Mouse (Mus musculus): ENCODE measurements at regions not wholly inside any gene's neighbourhood (a gene's known extent, or its start where the extent isn't known, plus 50 kb on each side); places are given as distances from the start of the nearest gene placed in this dataset.

DNA sequence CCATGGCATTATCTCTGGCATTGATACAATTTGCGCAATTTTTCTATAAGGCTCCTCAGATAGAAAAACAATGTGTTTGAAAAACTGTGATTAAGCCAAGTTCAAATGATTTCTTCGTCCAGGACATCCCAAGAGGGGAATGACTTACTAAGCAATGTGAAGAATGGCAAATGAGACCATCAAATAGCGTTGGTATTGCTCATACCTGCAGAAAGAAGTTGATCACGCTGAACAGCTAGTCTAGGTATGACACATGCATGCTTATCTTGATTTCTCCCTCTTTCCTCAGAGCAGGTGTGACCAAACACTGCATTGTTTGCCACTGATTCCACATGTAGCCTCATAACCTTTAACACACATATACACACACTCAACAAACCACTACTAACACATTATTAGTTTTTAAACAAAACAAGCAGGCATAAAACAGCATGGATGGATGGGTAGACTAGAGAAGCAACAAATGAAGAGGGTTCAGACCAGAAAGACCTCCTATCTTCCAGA, 89.1 kb upstream of the Slc44a1 start:
- DNase-seq (ENCODE audit: low read depth, low spot score): no peak
- TF ChIP-seq SIN3A (IDR thresholded peaks at IDR 0.05; ENCODE audit: low read length) (no peak), GATA1 (IDR thresholded peaks at IDR 0.05; ENCODE audit: low read depth, low read length) (no peak), ELF1 (IDR thresholded peaks at IDR 0.05; ENCODE audit: low read depth, low read length) (no peak), BHLHE40 (IDR thresholded peaks at IDR 0.05; ENCODE audit: borderline replicate concordance, low read depth, low read length) (no peak), EP300 (IDR thresholded peaks at IDR 0.05; ENCODE audit: low read depth in 1 of 2, low read length in 2 of 2) (no peak), NELFE (IDR thresholded peaks at IDR 0.05; ENCODE audit: low read depth, low read length) (no peak)

DNA sequence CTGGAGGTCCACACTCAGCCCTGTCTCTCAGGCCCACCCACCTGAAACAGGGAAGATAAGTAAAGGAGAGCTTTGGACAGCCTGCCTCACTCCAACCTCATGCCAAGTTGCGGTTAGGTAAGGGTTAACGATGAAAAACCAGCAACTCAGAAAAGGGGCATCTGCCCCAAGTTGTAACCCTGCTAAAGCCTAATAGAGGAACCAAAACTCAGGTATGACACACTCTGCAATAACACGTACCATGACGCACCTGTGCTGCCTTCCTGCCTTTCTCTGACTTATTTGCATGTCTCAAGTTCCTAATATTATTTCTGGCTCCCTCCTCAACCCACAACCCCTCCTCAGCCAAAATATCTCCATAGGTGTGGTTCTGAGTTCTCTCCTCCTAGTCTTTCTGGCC, 94.9 kb upstream of the Slc44a1 start:
- Histone ChIP-seq H3K27ac (ENCODE audit: control insufficient read depth, low read depth, low read length) (no peak overlapping the region), H3K4me1 (ENCODE audit: control insufficient read depth in 1 of 2, insufficient read depth in 2 of 2, low read length in 2 of 2) (peaks cover 0 to 5% of the 10 kb centered on the region in 2 experiments; a peak in 1 of 4 replicates), H3K9ac (ENCODE audit: control insufficient read depth, low read depth, low read length, poor library complexity, severe bottlenecking) (no peak overlapping the region), H3K27me3 (ENCODE audit: control insufficient read depth in 1 of 2, insufficient read depth in 2 of 2, low read length in 2 of 2) (no peaks in the 10 kb centered on the region), H3K9me3 (replicated peaks; ENCODE audit: insufficient read depth, low read length) (no peaks in the 10 kb centered on the region), H3K4me3 (ENCODE audit: control insufficient read depth in 1 of 2, insufficient read depth in 1 of 2, low read depth in 2 of 2, low read length in 2 of 2) (no peak overlapping the region), H3K36me3 (ENCODE audit: control insufficient read depth in 1 of 2, insufficient read depth in 2 of 2, low read length in 2 of 2) (no peaks in the 10 kb centered on the region; a peak in 1 of 4 replicates), H3K79me2 (ENCODE audit: control insufficient read depth, insufficient read depth, low read length, poor library complexity) (no peaks in the 10 kb centered on the region)
- no peak for DNase-seq (ENCODE audit: low read depth, low spot score)
- TF ChIP-seq GATA1 (IDR thresholded peaks at IDR 0.05; ENCODE audit: low read depth, low read length): no peak
- no peak for TF ChIP-seq TAL1 (IDR thresholded peaks at IDR 0.05; ENCODE audit: low read length)
- no peak for TF ChIP-seq CHD2 (IDR thresholded peaks at IDR 0.05; ENCODE audit: low read length)

More for the DNA sequence above, 89.1 kb upstream of the Slc44a1 start:
- Histone ChIP-seq H3K4me3 (ENCODE audit: control insufficient read depth in 1 of 2, insufficient read depth in 1 of 2, low read depth in 2 of 2, low read length in 2 of 2) (no peak overlapping the region), H3K27ac (ENCODE audit: control insufficient read depth, low read depth, low read length) (no peak overlapping the region), H3K9me3 (replicated peaks; ENCODE audit: insufficient read depth, low read length) (no peaks in the 10 kb centered on the region), H3K4me1 (ENCODE audit: control insufficient read depth in 1 of 2, insufficient read depth in 2 of 2, low read length in 2 of 2) (peaks cover 0 to 10% of the 10 kb centered on the region in 2 experiments; a peak in 2 of 4 replicates), H3K9ac (ENCODE audit: control insufficient read depth, low read depth, low read length, poor library complexity, severe bottlenecking) (no peak overlapping the region), H3K79me2 (ENCODE audit: control insufficient read depth, insufficient read depth, low read length, poor library complexity) (no peaks in the 10 kb centered on the region), H3K27me3 (ENCODE audit: control insufficient read depth in 1 of 2, insufficient read depth in 2 of 2, low read length in 2 of 2) (no peaks in the 10 kb centered on the region), H3K36me3 (ENCODE audit: control insufficient read depth in 1 of 2, insufficient read depth in 2 of 2, low read length in 2 of 2) (peaks cover 0 to 3% of the 10 kb centered on the region in 2 experiments; a peak in 2 of 4 replicates)

DNA sequence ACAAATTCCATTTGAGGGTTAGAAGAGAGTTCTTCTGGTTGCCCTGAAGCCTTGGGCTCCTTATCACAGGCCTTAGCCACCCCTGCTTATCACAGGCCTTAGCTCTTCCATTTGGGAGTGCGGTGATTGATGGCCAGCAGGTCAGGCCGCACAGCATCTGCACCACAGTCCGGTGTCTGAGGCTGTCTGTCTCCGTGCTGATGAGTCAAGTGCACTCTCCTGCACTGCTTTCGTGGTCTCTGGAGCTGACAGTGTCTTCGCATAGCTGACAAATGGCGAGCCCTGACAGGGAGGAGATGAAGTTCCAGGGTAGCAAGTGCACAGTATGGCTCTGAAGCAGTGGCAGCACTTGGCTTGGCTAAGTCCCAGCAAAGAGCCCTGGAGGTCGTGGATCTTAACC, 95.7 kb upstream of the Slc44a1 start:
- DNase-seq (ENCODE audit: low read depth, low spot score): no peak
- Histone ChIP-seq H3K36me3 (ENCODE audit: control insufficient read depth in 1 of 2, insufficient read depth in 2 of 2, low read length in 2 of 2) (no peaks in the 10 kb centered on the region), H3K27me3 (ENCODE audit: control insufficient read depth in 1 of 2, insufficient read depth in 2 of 2, low read length in 2 of 2) (no peaks in the 10 kb centered on the region), H3K9me3 (replicated peaks; ENCODE audit: insufficient read depth, low read length) (no peaks in the 10 kb centered on the region), H3K4me1 (ENCODE audit: control insufficient read depth in 1 of 2, insufficient read depth in 2 of 2, low read length in 2 of 2) (0 out of 4 replicates have a peak, but pooled peaks cover 0 to under 1% of the 10 kb centered on the region in 2 experiments), H3K27ac (ENCODE audit: control insufficient read depth, low read depth, low read length) (no peak overlapping the region), H3K79me2 (ENCODE audit: control insufficient read depth, insufficient read depth, low read length, poor library complexity) (no peaks in the 10 kb centered on the region), H3K9ac (ENCODE audit: control insufficient read depth, low read depth, low read length, poor library complexity, severe bottlenecking) (no peak overlapping the region), H3K4me3 (ENCODE audit: control insufficient read depth in 1 of 2, insufficient read depth in 1 of 2, low read depth in 2 of 2, low read length in 2 of 2) (no peak overlapping the region)
- no peak for TF ChIP-seq MYC (IDR thresholded peaks at IDR 0.05; ENCODE audit: low read depth, low read length)
- no peak for TF ChIP-seq GABPA (IDR thresholded peaks at IDR 0.05; ENCODE audit: low read depth, low read length)
- TF ChIP-seq ELF1 (IDR thresholded peaks at IDR 0.05; ENCODE audit: low read depth, low read length): no peak
- TF ChIP-seq TBP (IDR thresholded peaks at IDR 0.05; ENCODE audit: low read depth, low read length): no peak
- TF ChIP-seq USF1 (IDR thresholded peaks at IDR 0.05; ENCODE audit: low read depth, low read length): no peak
- TF ChIP-seq JUND (IDR thresholded peaks at IDR 0.05; ENCODE audit: low read depth, low read length): no peak
- TF ChIP-seq RAD21 (IDR thresholded peaks at IDR 0.05; ENCODE audit: low read depth, low read length): no peak
- TF ChIP-seq POLR2A (IDR thresholded peaks at IDR 0.05; ENCODE audit: control insufficient read depth in 1 of 2, insufficient read depth in 1 of 2, low read depth in 1 of 2, low read length in 2 of 2, poor library complexity in 1 of 2): no peak
- TF ChIP-seq GATA1 (IDR thresholded peaks at IDR 0.05; ENCODE audit: low read depth, low read length): no peak
- TF ChIP-seq MEF2A (IDR thresholded peaks at IDR 0.05; ENCODE audit: extremely low read depth, insufficient replicate concordance, low read depth, low read length, poor library complexity, severe bottlenecking): no peak
- TF ChIP-seq ZKSCAN1 (IDR thresholded peaks at IDR 0.05; ENCODE audit: low read depth, low read length): no peak
- no peak for TF ChIP-seq POLR2AphosphoS2 (IDR thresholded peaks at IDR 0.05; ENCODE audit: low read length)
- no peak for TF ChIP-seq MAX (IDR thresholded peaks at IDR 0.05; ENCODE audit: low read length)
- no peak for TF ChIP-seq SIN3A (IDR thresholded peaks at IDR 0.05; ENCODE audit: low read length)
- no peak for TF ChIP-seq MAFK (IDR thresholded peaks at IDR 0.05; ENCODE audit: borderline replicate concordance, low read depth, low read length)
- no peak for TF ChIP-seq ZNF384 (IDR thresholded peaks at IDR 0.05; ENCODE audit: low read depth, low read length)
- no peak for TF ChIP-seq TAL1 (IDR thresholded peaks at IDR 0.05; ENCODE audit: low read length)
- no peak for TF ChIP-seq TCF12 (IDR thresholded peaks at IDR 0.05; ENCODE audit: low read depth, low read length)
- TF ChIP-seq KAT2A (conservative IDR thresholded peaks at IDR 0.05; ENCODE audit: low read depth, low read length): no peak
- TF ChIP-seq RCOR1 (IDR thresholded peaks at IDR 0.05; ENCODE audit: low read depth, low read length): no peak
